Mouse (Mus musculus) gastrocnemius, postnatal 14 days (tissue): ENCODE measurements around the gene Tom1l2. TPM values are rescaled to one million over a fixed set of nuclear protein-coding genes. Genes with fewer than 3 reads are reported as not detected.

Source experiments
- DNase-seq: peaks from one replicate; pipeline ENCODE4 v3.0.0; 2021; ENCODE audit warnings: mixed read lengths
- intact Hi-C: fragments of 180-260 bp; cut with DNase I; formaldehyde crosslinking; loops from one replicate; pipeline ENCODE4 v1.15.1; 2025; ENCODE audit warnings: low total_unique reads
- total RNA-seq, 2 experiments: library from RNA; stranded (reverse); gene quantifications; 2 replicates each; pipeline ENCODE4 v1.2.3; 2021

Gene Tom1l2
- total RNA-seq, 2 experiments from 2014 or later, result 42.1 to 50.2 TPM

- intact Hi-C loops, result loop anchor here (5.0 kb wide), 1 partner anchor 214 kb away; no protein-coding TSS in a partner anchor
- DNase-seq, result no peak
These were observed 154.6 kb downstream of the Tom1l2 start for GRCm38 (mm10) chr11:60197998-60198619.

GRCm38 (mm10) chr11:60196344-60196743 is 156.4 kb downstream of the Tom1l2 start:
- intact Hi-C loops, result loop anchor here (5.0 kb wide), 1 partner anchor 216 kb away; no protein-coding TSS in a partner anchor
- DNase-seq, result no peak

GRCm38 (mm10) chr11:60195108-60195507 is 157.6 kb downstream of the Tom1l2 start:
- intact Hi-C loops, result loop anchor here (5.0 kb wide), 1 partner anchor 217 kb away; no protein-coding TSS in a partner anchor
- DNase-seq, result no peak

DNA sequence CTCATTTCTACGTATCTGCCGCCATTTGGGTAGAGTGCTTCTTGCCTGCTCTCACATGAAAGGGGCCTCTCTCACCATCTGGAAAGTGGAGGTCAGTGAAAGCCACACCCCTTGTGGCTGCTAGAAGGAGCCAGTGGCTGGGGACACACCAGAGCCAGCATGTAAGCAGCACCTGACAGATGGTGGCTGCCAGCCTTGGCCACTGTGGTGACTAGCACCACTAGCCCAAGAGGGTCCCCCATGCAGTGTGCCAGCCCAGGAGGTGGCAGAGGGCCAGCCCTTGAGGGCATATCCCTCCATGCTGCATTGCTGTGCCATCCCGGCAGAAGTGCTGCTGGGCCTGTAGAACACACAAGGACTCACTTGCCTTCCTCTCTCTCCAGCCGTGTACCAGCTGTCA is 159.1 kb downstream of the Tom1l2 start:
- DNase-seq, result no peak
- intact Hi-C loops, result no loop called here

- no peak for DNase-seq
- intact Hi-C loops, result no loop called here
These were observed 160.2 kb downstream of the Tom1l2 start for GRCm38 (mm10) chr11:60192534-60192933.

GRCm38 (mm10) chr11:60190055-60190641 is 162.6 kb downstream of the Tom1l2 start:
- intact Hi-C loops, result no loop called here
- no peak for DNase-seq

DNA sequence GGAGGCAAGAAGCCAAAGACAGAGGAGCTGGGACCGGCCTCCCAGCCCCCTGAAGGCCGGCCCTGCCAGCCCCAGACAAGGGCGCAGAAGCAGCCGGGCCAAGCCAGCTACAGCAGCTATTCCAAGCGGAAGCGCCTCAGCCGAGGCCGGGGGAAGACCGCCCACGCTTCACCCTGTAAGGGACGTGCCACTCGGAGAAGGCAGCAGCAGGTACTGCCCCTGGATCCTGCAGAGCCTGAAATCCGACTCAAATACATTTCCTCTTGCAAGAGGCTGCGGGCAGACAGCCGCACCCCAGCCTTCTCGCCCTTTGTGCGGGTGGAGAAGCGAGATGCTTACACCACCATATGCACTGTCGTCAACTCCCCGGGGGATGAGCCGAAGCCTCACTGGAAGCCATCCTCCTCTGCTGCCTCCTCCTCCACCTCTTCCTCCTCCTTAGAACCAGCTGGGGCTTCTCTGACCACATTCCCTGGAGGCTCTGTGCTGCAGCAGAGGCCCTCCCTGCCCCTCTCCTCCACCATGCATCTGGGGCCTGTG is 163.1 kb downstream of the Tom1l2 start:
- DNase-seq, result no peak
- intact Hi-C loops, result loop anchor here (5.0 kb wide), 1 partner anchor 82 kb away; the partner anchor contains the start of gene Rai1

DNA sequence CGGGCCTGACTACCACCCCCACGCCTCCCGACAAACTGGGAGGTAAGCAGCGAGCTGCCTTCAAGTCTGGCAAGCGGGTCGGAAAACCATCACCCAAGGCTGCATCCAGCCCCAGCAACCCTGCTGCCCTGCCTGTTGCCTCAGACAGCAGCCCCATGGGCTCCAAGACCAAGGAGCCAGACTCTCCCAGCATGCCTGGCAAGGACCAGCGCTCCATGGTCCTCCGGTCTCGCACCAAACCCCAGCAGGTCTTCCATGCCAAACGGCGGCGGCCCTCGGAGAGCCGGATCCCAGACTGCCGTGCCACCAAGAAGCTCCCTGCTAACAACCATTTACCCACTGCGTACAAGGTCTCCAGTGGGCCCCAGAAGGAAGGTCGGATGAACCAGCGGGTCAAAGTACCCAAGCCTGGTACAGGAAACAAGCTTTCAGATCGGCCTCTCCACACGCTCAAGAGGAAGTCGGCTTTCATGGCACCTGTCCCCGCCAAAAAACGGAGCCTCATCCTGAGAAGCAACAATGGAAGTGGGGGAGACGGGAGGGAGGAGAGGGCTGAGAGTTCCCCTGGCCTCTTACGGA is 164.3 kb downstream of the Tom1l2 start:
- intact Hi-C loops, result loop anchor here (5.0 kb wide), 1 partner anchor 81 kb away; the partner anchor contains the start of gene Rai1
- DNase-seq, result no peak

DNA sequence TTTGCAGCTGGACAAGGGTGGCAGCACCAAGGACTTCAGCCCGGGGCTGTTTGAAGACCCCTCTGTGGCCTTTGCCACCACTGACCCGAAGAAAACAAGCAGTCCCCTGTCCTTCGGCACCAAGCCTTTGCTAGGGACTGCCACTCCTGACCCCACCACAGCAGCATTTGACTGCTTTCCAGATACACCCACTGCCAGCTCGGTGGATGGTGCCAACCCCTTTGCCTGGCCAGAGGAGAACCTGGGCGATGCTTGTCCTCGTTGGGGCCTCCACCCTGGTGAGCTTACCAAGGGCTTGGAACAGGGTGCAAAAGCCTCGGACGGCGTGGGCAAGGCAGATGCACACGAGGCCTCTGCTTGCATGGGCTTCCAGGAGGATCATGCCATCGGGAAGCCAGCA is 165.6 kb downstream of the Tom1l2 start:
- intact Hi-C loops, result loop anchor here (5.0 kb wide), 1 partner anchor 80 kb away; the partner anchor contains the start of gene Rai1
- DNase-seq, result no peak

DNA sequence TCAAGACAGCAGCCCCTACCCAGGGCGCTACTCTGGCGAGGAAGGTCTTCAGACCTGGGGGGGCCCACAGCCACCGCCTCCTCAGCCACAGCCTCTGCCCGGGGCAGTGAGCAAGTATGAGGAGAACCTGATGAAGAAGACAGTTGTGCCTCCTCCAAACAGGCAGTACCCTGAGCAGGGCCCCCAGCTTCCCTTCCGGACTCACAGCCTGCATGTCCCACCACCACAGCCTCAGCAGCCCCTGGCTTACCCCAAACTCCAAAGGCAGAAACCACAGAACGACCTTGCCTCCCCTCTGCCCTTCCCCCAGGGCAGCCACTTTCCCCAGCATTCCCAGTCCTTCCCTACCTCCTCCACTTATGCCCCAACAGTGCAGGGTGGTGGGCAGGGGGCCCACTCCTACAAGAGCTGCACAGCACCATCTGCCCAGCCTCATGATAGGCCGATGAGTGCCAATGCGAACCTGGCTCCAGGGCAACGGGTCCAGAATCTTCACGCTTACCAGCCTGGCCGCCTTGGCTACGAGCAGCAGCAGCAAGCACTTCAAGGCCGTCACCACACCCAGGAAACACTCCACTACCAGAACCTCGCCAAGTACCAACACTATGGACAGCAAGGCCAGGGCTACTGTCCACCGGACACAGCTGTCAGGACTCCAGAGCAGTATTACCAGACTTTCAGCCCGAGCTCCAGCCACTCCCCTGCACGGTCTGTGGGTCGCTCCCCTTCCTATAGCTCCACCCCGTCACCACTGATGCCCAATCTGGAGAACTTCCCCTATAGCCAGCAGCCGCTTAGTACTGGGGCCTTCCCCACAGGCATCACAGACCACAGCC is 167.1 kb downstream of the Tom1l2 start:
- DNase-seq, result no peak
- intact Hi-C loops, result loop anchor here (5.0 kb wide), 1 partner anchor 78 kb away; the partner anchor contains the start of gene Rai1

DNA sequence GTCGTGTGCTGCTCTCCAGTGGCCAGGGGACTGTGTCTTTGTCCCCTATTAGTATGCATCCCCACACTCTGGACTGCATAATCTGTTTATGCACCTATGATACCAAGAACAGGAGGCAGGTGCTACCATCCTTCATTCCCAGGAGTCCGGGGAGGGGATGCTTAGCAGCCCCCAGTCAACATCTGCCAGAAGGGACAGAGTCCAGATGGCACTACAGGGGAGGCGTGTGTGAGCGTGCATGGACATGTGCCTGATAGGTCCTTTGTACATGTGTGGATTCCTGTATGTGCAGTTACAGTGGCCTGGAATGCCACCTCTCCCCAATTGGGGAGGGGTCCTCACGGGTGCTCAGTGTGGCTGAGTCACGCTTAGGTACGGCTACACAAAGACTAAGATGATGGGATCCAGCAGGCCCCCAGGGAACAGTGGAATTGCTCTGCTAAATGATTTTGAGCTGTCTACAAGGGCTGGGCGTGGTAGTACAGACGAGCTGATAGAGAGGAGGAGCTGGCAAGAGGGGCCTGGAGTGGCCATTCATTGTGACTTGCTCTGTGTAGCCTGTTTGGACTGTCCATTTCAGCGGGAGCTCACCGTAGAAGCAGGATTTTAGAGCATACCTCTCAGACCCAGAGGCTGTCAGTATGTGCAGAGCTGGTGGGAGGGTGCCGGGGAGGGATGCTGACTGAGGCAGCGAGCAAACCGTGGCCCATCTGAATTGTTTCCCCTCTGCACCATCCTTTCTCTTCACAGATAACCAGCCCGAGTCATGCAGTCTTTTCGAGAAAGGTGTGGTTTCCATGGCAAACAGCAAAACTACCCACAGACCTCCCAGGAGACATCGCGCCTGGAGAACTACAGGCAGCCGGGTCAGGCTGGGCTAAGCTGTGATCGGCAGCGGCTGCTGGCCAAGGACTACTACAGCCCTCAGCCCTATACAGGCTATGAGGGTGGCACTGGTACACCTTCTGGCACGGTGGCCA is 168.1 kb downstream of the Tom1l2 start:
- intact Hi-C loops, result loop anchor here (5.0 kb wide), 1 partner anchor 77 kb away; the partner anchor contains the start of gene Rai1
- DNase-seq, result no peak

- intact Hi-C loops, result no loop called here
- no peak for DNase-seq
These were observed 170.0 kb downstream of the Tom1l2 start for GRCm38 (mm10) chr11:60182741-60183140.

DNA sequence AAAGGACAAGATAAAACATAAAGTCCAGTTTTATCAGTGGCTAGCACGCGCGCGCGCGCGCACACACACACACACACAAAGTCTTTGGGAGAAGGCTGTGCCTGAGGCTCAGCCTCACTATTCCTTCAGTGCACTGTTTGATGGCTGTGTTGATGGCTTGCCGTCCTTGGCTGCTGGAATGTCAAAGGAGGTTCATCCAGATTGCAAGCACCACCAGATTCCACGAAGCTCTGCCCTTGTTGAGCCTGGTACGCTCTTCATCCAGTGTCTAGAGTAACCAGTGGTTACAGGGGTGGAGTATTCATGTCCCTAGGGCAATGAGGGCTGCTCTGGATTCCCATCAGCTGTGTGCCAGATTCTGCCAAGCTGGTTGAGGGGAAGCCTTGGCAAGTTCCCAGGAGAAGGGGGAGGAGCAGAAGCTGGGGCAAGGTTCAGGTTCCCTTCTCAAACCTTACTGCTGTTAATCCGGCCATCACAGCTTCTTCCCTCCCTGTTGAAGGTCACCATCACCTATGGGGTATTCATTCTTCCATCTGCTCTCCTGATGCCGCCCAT is 170.5 kb downstream of the Tom1l2 start:
- intact Hi-C loops, result no loop called here
- DNase-seq, result no peak

DNA sequence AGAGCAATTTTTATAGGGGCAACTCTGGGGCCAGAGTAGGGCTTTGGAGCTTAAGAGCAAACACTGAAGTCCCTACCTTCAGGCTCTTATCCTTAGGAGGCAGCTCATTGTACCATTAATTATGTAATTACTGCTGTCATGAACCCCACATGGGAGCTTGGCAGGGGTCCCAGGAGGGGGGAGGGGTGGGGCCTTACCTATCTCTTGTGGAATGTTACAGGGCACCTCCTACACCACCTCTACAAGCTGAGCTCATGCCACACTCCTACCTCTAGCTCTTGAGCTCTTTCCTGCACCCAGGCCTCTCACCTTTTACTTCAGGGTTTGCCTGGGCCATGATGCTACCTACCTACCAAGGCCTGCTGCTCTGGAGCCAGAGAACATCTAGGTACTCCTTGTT is 174.2 kb downstream of the Tom1l2 start:
- no peak for DNase-seq
- intact Hi-C loops, result loop anchor here (5.0 kb wide), 1 partner anchor 36 kb away; no protein-coding TSS in a partner anchor

DNA sequence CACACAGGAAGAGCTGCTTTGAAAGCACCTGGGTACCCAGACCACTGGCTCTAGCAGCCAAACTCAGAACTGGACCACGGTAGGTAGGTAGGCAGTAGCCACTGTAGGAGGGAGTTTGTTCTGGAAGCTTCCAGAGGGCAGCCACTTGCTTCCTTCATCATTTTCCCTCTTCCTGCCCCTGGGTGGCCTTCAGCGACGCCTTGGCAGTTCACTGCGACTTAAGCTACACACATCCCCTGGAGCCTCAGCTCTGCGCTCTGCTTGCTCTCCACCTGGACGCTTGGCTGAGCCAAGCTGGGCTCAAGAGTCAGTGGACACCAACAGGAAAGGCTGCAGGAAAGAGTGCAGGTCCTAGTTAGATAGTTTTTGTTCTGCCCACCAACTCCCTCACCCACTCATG is 174.7 kb downstream of the Tom1l2 start:
- no peak for DNase-seq
- intact Hi-C loops, result loop anchor here (5.0 kb wide), 1 partner anchor 36 kb away; no protein-coding TSS in a partner anchor

DNA sequence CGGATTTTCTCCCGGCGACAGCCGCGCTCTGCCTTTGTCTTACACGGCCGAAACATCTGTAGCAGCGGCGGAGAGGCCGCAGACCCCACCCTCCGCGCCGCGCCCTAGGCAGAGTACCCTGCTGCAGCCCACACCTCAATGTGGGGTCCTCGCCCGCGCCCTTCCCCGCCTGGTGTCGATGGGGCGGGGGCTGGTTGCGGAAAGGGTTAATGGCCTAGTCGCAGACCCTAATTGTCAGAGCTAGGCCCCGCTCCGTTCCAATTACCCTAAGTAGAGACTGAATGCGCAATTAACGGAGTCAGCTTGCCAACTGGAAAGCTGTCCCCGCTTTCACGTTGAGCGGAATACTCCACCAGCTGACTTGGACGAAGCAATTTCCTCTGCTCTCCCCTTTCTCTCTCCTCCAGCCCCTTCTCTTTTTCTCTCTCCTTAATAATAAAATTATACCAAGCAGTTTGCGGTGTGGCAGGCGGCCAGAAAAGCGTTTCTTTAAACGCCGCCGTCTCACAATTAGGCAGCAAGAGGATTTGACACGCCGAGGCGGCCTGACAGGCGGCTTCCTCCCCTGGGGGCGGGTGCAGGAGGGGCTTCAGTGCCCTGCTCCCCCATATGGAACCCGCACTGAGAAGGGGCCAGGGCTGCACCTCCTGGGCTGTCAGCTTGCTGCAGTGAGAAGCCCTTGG is 175.6 kb downstream of the Tom1l2 start:
- intact Hi-C loops, result loop anchor here (5.0 kb wide), 1 partner anchor 35 kb away; no protein-coding TSS in a partner anchor
- no peak for DNase-seq
